Mouse (Mus musculus): ENCODE results near the gene Brf1. TPM values are rescaled to one million over a fixed set of nuclear protein-coding genes. Genes with fewer than 3 reads are reported as not detected.

The Brf1 gene
- polyA plus RNA-seq, 1 experiment = 27.2 TPM

DNA sequence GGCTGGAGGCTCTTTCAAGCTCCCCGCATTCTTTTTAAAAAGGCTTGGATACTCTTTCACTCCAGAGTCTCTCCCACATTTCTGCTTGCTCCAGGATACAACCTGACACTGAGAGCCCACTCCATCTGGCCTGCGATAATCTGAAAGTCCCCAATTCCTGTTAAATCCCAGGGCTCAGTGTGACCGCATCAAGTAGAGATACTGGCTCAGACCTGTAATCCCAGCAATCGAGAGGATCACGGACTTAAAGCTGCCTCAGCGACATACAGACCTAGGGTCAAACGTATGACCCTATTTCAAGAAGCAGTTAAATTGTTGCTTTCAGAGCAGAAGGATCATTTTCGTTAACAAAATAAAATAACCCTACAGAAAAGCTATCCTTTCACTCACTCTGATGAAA lies 3.5 kb upstream of the Brf1 start:
- TF ChIP-seq USF1 (IDR thresholded peaks at IDR 0.05; ENCODE audit: low read depth) (no peak), FOSL1 (IDR thresholded peaks at IDR 0.05; ENCODE audit: insufficient read depth, low read length, poor library complexity, severe bottlenecking) (no peak), CEBPB (IDR thresholded peaks at IDR 0.05; ENCODE audit: low read depth) (no peak), MYOG (IDR thresholded peaks at IDR 0.05; ENCODE audit: control insufficient read depth, extremely low read depth, insufficient read length) (no peak), CTCF (IDR thresholded peaks at IDR 0.05; ENCODE audit: control insufficient read depth, insufficient read depth, insufficient read length) (no peak), MYOD1 (IDR thresholded peaks at IDR 0.05; ENCODE audit: control insufficient read depth, insufficient read length, low read depth) (no peak), MAX (IDR thresholded peaks at IDR 0.05) (no peak)
- Histone ChIP-seq H3K79me2 (ENCODE audit: control insufficient read depth, insufficient read depth) (peaks cover 12% of the 10 kb centered on the region), H3K27me3 (ENCODE audit: control insufficient read depth, insufficient read depth, insufficient read length) (no peaks in the 10 kb centered on the region), H3K4me3 (ENCODE audit: insufficient read depth, poor library complexity, severe bottlenecking) (no peak overlapping the region), H3K36me3 (ENCODE audit: control insufficient read depth, insufficient read depth) (no peaks in the 10 kb centered on the region), H3K79me3 (ENCODE audit: low read depth) (peaks cover 11% of the 10 kb centered on the region), H3ac (ENCODE audit: control insufficient read depth, insufficient read length, low read depth) (no peak overlapping the region)

DNA sequence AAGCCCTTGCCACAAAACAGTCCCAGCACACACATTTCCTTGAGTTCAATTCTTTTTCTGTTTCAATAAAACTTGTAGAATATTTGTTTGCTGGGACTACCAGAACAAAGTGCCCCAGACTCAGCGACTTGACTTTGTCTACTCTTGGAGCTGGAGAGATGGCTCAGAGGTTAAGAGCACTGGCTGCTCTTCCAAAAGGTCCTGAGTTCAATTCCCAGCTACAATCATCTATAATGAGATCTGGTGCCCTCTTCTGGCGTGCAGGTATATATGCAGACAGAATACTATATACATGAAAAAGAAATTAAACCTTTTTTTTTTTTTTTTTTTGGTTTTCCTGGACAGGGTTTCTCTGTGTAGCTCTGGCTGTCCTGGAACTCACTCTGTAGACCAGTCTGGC lies 2.2 kb upstream of the Brf1 start:
- Histone ChIP-seq H3K79me2 (ENCODE audit: control insufficient read depth, insufficient read depth) (peaks cover 26% of the 10 kb centered on the region), H3ac (ENCODE audit: control insufficient read depth, insufficient read length, low read depth) (no peak overlapping the region)
- TF ChIP-seq CTCF (IDR thresholded peaks at IDR 0.05; ENCODE audit: control insufficient read depth, insufficient read depth, insufficient read length) (no peak), FOSL1 (IDR thresholded peaks at IDR 0.05; ENCODE audit: insufficient read depth, low read length, poor library complexity, severe bottlenecking) (no peak), MYOG (IDR thresholded peaks at IDR 0.05; ENCODE audit: control insufficient read depth, extremely low read depth, insufficient read length) (no peak), MYOD1 (IDR thresholded peaks at IDR 0.05; ENCODE audit: control insufficient read depth, insufficient read length, low read depth) (no peak), USF1 (IDR thresholded peaks at IDR 0.05; ENCODE audit: low read depth) (no peak), MAX (IDR thresholded peaks at IDR 0.05) (no peak), CEBPB (IDR thresholded peaks at IDR 0.05; ENCODE audit: low read depth) (no peak)

DNA sequence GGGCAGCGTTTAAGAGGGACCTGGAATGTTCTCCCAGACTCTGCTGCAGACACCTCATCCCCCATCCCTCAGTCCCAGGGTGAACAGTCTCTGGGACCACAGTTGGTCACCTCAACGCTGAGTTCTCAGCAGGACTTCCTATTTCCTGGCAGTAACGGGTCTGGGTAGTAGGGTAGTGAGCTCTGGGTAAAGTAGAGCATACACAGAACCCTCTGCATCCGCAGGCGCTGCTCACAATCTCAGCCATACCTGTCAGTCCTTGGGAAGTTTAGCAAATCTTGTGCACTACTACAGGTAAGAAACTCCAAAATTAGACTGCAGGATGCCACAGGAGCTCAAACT lies 600 bp upstream of the Brf1 start:
- TF ChIP-seq MYOG (IDR thresholded peaks at IDR 0.05; ENCODE audit: control insufficient read depth, extremely low read depth, insufficient read length) (no peak), CTCF (IDR thresholded peaks at IDR 0.05; ENCODE audit: control insufficient read depth, insufficient read depth, insufficient read length) (no peak), MAX (IDR thresholded peaks at IDR 0.05) (no peak), FOSL1 (IDR thresholded peaks at IDR 0.05; ENCODE audit: insufficient read depth, low read length, poor library complexity, severe bottlenecking) (no peak), CEBPB (IDR thresholded peaks at IDR 0.05; ENCODE audit: low read depth) (no peak), USF1 (IDR thresholded peaks at IDR 0.05; ENCODE audit: low read depth) (no peak), MYOD1 (IDR thresholded peaks at IDR 0.05; ENCODE audit: control insufficient read depth, insufficient read length, low read depth) (no peak)
- H3K36me3 ChIP-seq (ENCODE audit: control insufficient read depth, insufficient read depth) = no peaks in the 10 kb centered on the region
- H3K4me3 ChIP-seq (ENCODE audit: insufficient read depth, poor library complexity, severe bottlenecking) = peak overlapping the region; percentile 24
- H3K79me2 ChIP-seq (ENCODE audit: control insufficient read depth, insufficient read depth) = peaks cover 42% of the 10 kb centered on the region
- H3K27me3 ChIP-seq (ENCODE audit: control insufficient read depth, insufficient read depth, insufficient read length) = no peaks in the 10 kb centered on the region
- peak overlapping the region; percentile 73 for H3ac ChIP-seq (ENCODE audit: control insufficient read depth, insufficient read length, low read depth)
- H3K79me3 ChIP-seq (ENCODE audit: low read depth) = peaks cover 37% of the 10 kb centered on the region

More for the DNA sequence above, 2.2 kb upstream of the Brf1 start:
- H3K79me3 ChIP-seq (ENCODE audit: low read depth) = peaks cover 22% of the 10 kb centered on the region
- no peaks in the 10 kb centered on the region for H3K36me3 ChIP-seq (ENCODE audit: control insufficient read depth, insufficient read depth)
- no peaks in the 10 kb centered on the region for H3K27me3 ChIP-seq (ENCODE audit: control insufficient read depth, insufficient read depth, insufficient read length)
- H3K4me3 ChIP-seq (ENCODE audit: insufficient read depth, poor library complexity, severe bottlenecking) = no peak overlapping the region

DNA sequence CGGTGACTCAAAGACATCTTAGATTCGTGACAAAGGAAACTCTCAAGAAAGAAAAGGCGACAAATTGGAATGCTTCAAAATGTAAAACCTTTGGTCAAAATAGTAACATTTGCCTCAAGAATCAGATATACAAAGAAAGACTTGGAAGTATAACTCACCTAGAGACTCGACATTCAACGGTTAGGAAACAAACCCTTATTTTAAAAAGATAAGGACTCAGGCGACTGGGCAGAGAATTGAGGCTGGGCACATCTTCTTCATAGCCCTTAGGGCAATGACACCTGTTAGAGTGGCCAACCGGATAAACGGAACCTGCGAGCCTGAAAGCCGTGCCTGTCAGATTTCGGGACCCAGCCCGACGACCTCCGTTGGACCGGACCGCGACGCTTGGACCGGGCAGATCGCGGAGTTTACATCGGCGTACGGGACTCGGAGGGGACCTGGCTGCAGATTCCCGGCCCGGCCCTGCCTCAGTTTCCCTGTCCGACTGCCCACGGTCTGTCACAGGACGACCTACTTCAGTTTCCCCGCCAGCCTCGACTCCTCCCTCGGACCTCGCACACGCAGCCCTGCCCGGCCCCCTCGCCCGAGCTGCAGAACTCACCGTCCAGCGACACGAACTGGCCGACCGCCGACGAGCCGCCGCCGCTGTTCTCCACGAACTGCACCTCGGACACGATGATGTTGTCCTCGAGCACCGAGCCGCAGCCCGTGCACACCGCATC lies 773 bp downstream of the Brf1 start:
- peak overlapping the region; percentile 79 for H3ac ChIP-seq (ENCODE audit: control insufficient read depth, insufficient read length, low read depth)
- H3K4me3 ChIP-seq (ENCODE audit: insufficient read depth, poor library complexity, severe bottlenecking) = peak overlapping the region; percentile 86
- peaks cover 55% of the 10 kb centered on the region for H3K79me2 ChIP-seq (ENCODE audit: control insufficient read depth, insufficient read depth)
- no peaks in the 10 kb centered on the region for H3K27me3 ChIP-seq (ENCODE audit: control insufficient read depth, insufficient read depth, insufficient read length)
- H3K79me3 ChIP-seq (ENCODE audit: low read depth) = peaks cover 49% of the 10 kb centered on the region
- no peaks in the 10 kb centered on the region for H3K36me3 ChIP-seq (ENCODE audit: control insufficient read depth, insufficient read depth)
- TF ChIP-seq MYOD1 (IDR thresholded peaks at IDR 0.05; ENCODE audit: control insufficient read depth, insufficient read length, low read depth) (no peak), USF1 (IDR thresholded peaks at IDR 0.05; ENCODE audit: low read depth) (no peak), FOSL1 (IDR thresholded peaks at IDR 0.05; ENCODE audit: insufficient read depth, low read length, poor library complexity, severe bottlenecking) (no peak), MAX (IDR thresholded peaks at IDR 0.05) (no peak), CTCF (IDR thresholded peaks at IDR 0.05; ENCODE audit: control insufficient read depth, insufficient read depth, insufficient read length) (no peak), CEBPB (IDR thresholded peaks at IDR 0.05; ENCODE audit: low read depth) (no peak), MYOG (IDR thresholded peaks at IDR 0.05; ENCODE audit: control insufficient read depth, extremely low read depth, insufficient read length) (no peak)

DNA sequence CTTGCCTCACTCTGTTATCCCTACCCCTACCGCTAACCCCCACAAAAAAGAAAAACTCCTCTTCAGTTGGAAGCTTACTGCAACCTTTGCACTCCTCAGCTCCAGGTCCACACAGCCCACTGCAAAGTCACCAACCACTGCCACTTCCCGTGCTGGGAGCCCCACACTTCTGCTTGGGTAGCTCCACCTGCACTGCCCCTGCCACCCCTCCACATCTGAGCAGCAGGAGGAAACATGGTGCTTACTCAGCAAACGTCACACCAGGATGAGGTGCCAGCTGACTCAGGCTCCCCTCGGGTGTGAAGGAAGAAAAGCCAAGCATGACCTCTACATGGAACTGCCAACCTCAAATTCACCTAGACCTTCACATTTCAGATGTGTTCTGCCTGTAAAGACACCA lies 6.4 kb downstream of the Brf1 start:
- H3K36me3 ChIP-seq (ENCODE audit: control insufficient read depth, insufficient read depth) = peaks cover 7% of the 10 kb centered on the region
- H3K79me2 ChIP-seq (ENCODE audit: control insufficient read depth, insufficient read depth) = peaks cover 75% of the 10 kb centered on the region
- H3ac ChIP-seq (ENCODE audit: control insufficient read depth, insufficient read length, low read depth) = no peak overlapping the region
- TF ChIP-seq MYOD1 (IDR thresholded peaks at IDR 0.05; ENCODE audit: control insufficient read depth, insufficient read length, low read depth) = no peak
- TF ChIP-seq CTCF (IDR thresholded peaks at IDR 0.05; ENCODE audit: control insufficient read depth, insufficient read depth, insufficient read length) = no peak
- TF ChIP-seq MAX (IDR thresholded peaks at IDR 0.05) = no peak
- TF ChIP-seq MYOG (IDR thresholded peaks at IDR 0.05; ENCODE audit: control insufficient read depth, extremely low read depth, insufficient read length) = no peak
- TF ChIP-seq USF1 (IDR thresholded peaks at IDR 0.05; ENCODE audit: low read depth) = no peak
- no peak for TF ChIP-seq CEBPB (IDR thresholded peaks at IDR 0.05; ENCODE audit: low read depth)
- no peak for TF ChIP-seq FOSL1 (IDR thresholded peaks at IDR 0.05; ENCODE audit: insufficient read depth, low read length, poor library complexity, severe bottlenecking)
- no peak overlapping the region for H3K4me3 ChIP-seq (ENCODE audit: insufficient read depth, poor library complexity, severe bottlenecking)
- H3K79me3 ChIP-seq (ENCODE audit: low read depth) = peaks cover 52% of the 10 kb centered on the region
- no peaks in the 10 kb centered on the region for H3K27me3 ChIP-seq (ENCODE audit: control insufficient read depth, insufficient read depth, insufficient read length)

Measured in C2C12 (cell line).